16 mouse cellular contexts compared by ENCODE assay signal in genomic region chr9:62155400-62155799, GRCm38 (mm10).
"Had no signal": no experiment of that assay in that cellular context is flagged by ENCODE, and none has a peak within 500 bp of the region (broad histone marks: within the 10 kb centered on the region; RNA-seq: fewer than 3 reads in every experiment).

No protein-coding gene starts in this region.

- H3K27me3 ChIP-seq: kidney, embryonic 15.5 days; limb, embryonic 15.5 days; liver, embryonic 12.5 days; lung, embryonic 15.5 days; midbrain, embryonic 15.5 days; stomach, embryonic 15.5 days had no signal

- H3K4me2 ChIP-seq: kidney, embryonic 15.5 days; limb, embryonic 15.5 days; liver, embryonic 12.5 days; lung, embryonic 15.5 days; midbrain, embryonic 11.5 days; midbrain, embryonic 15.5 days; stomach, embryonic 15.5 days had no signal

- H3K9me3 ChIP-seq: kidney, embryonic 15.5 days; limb, embryonic 15.5 days; liver, embryonic 12.5 days; lung, embryonic 15.5 days; megakaryocyte, embryonic 14.5 days; midbrain, embryonic 15.5 days; stomach, embryonic 15.5 days had no signal

- H3K9ac ChIP-seq: kidney, embryonic 15.5 days; limb, embryonic 15.5 days; liver, embryonic 12.5 days; lung, embryonic 15.5 days; midbrain, embryonic 15.5 days; stomach, embryonic 15.5 days had no signal

- DNase-seq: kidney, adult 18-20 months; kidney, postnatal 14 days; layer of hippocampus, adult 9-11 months; layer of hippocampus, postnatal 36 days; lung, postnatal 14 days; right cerebral cortex, postnatal 14 days; thymus, postnatal 36 days had no signal

- H3K4me1 ChIP-seq: limb, embryonic 15.5 days; liver, embryonic 12.5 days; lung, embryonic 15.5 days; stomach, embryonic 15.5 days had no signal

- H3K4me3 ChIP-seq: kidney, embryonic 15.5 days; limb, embryonic 15.5 days; liver, embryonic 12.5 days; lung, embryonic 15.5 days; megakaryocyte, embryonic 14.5 days; midbrain, embryonic 15.5 days; stomach, embryonic 15.5 days had no signal

- ATAC-seq: liver, embryonic 12.5 days; midbrain, embryonic 15.5 days had no signal

- H3K36me3 ChIP-seq: kidney, embryonic 15.5 days; limb, embryonic 15.5 days; liver, embryonic 12.5 days; lung, embryonic 15.5 days; midbrain, embryonic 15.5 days; stomach, embryonic 15.5 days had no signal

- H3K27ac ChIP-seq: kidney, embryonic 15.5 days; limb, embryonic 15.5 days; liver, embryonic 12.5 days; lung, embryonic 15.5 days; macrophage; midbrain, embryonic 15.5 days; stomach, embryonic 15.5 days had no signal
